Mouse (Mus musculus): ENCODE results near the gene Gpatch2.

Gpatch2 gene

DNA sequence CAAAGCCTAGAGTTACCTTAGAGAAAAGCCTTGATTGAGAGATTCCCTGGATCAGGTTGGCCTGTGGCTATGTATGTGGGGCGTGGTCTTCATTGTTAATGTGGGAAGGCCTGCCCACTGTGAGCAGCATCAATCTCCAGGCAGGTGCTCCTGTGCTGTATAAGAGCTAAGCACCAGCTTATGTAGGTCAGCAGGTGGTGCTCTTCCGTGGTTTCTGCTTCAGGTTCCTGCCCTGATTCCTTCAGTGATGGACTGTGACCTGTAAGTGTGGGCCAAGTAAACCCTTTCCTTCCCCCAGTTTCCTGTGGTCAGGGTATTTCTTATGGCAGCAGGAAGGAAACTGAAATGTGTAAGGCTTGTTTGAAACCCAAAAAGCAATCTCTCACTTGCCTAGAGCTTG, 151.5 kb downstream of the Gpatch2 start:
- in situ Hi-C loops (cut with MboI, MseI): no loop called here

DNA sequence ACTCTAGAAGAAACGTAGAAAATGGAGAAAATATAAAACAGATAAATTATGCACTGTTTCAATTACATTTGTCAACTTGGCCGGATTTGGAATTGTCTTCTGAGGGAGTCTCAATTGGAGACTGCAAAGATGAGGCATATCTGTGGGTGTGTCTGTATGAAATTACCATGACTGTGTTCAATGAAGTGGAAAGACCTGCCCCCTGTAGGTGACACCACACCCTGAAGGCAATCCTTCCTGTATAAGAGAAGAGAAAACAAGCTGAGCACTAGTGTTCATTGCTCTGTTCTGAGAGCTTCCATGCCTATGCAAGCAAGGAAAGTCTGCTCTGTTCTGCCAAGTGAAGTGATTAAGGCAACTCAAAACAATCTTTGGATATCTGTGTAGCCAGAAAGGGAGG, 153.7 kb downstream of the Gpatch2 start:
- in situ Hi-C loops (cut with MboI, MseI): no loop called here

DNA sequence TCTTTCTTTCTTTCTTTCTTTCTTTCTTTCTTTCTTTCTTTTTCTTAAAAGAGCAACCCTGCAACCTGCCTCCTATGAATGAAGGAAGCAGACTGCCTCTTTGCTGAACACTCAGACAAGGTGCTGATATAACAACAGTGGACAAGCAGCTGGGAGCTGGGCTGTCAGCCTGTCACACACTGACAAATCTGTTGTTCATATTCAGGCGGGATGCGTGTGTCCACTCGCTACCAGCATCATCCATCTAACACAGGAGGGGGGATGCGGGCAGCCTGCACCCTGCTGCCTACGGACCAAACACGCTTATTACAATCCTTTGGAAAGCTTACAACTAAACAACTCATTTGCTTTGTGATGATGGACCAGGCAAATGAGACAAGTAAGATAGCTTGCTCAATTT, 158.2 kb downstream of the Gpatch2 start:
- in situ Hi-C loops (cut with MboI, MseI): no loop called here

DNA sequence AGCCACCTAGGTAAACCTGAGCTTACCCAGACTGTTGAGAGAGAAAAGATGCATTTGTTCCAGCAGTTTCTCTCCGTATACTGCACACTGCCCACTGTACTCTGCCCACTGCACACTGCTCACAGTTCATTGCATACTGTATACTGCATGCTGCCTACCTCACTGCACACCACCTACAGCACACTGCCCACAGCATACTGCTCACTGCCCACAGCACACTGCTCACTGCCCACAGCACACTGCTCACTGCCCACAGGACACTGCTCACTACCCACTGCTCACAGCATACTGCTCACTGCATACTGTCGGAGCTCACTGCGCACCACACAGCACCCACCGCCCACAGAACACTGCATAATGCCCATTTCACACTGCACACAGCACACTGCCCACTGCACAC, 159.1 kb downstream of the Gpatch2 start:
- in situ Hi-C loops (cut with MboI, MseI): no loop called here

DNA sequence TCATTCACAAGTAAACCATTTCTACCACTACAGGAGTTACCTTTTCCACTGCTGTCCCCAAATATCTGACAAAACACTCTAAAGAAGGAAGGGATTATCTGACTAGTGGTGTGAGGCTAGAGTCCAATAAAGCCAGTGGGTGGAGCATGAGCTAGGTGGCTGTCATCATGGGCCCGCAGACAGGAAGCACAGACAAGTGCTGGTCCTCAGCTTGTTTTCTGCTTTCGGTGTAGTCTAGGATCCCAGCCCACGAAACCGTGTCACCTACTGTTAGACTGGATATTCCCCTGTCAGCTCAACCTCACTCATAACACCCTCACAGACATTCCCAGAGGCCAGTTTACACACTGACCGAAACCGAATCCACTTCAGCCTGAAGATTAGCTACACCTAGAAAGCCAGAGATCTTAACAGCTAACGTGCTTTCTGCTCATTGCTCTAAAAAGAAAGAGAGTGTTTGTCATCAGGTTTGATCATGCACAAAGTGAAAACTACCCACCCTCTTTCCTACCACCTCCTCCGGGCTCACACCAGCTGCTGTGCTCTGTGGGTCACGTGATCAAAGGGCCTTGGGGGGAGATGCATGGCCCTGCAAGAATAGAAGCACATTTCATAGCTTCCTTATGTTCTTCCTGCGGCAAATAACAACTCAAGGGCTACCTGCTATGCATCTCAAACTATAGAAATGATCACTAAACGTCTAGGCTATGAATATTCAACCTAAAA, 161.8 kb downstream of the Gpatch2 start:
- in situ Hi-C loops (cut with MboI, MseI): no loop called here

DNA sequence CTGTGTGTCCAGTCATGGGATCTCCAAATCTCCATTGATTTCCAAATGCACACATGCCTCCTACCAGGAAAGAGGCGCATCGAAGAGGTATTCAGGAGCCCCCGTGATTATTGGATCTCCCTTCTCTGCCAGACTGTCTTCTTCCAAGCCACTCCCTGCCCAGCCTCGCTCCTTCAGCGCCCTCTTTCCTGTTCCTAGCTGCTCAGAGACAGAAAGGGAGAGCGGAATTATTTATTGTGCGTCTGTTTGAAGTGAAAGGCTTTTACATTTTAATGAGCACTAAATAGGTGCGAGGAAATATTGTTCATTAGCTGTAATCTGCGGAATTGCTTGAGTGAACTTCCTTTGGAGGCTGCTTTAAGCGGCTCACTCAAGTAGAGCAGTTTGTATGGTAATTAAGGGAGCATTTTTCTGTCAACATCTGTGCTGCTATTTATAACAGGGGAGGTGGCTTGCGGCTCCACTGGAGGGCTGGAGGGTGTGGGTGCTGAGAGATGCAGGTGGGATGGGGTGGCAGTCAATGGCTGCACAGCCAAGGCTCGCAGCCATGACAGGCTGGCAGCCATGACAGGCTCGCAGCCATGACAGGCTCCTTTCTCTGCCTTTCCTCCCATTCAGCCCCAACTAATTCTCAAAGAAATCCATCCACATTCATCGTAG, 162.7 kb downstream of the Gpatch2 start:
- in situ Hi-C loops (cut with MboI, MseI): no loop called here

DNA sequence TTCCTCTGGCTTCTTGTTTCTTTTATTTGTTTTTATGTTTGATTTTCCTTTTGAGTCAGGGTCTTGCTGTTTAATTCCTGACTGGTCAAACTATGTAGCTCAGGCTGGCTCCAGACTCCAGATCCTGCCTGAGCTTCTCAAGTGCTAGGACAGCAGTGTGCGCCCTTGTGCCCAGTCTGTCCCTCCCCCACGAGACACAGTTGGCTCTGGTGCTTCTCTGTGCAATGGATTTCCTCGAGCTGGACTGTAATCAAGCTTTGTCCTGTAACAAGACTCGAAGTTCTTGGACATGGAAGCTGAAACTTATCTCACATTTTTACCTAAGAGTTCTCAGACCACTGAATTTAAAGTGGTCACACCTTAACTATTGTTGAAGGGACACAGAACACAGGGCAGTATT, 174.2 kb downstream of the Gpatch2 start:
- in situ Hi-C loops (cut with MboI, MseI): no loop called here

DNA sequence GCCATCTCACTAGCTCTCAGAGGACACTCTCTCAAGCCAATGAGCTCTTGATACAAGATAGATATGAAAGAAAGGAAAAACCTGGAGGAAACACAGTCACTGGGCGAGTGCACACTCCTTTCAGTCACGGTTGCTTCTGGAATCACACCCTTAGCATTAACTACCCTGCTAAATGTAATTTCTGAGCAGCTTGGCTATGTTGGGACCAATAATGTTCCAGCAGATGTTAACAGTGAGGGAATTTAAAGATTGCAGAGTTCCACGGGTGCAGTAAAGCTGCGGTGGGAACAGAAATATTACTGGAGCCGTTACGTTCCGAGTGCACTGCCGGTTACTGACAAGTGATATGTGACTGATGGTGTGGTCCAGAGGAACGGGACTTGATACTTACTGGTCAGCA, 185.5 kb downstream of the Gpatch2 start:
- in situ Hi-C loops (cut with MboI, MseI): no loop called here
